Mouse (Mus musculus) liver, adult 2 months (tissue): ENCODE measurements around the gene Slc15a3.

ENCODE experiments used
- CTCF ChIP-seq: fragments of 200-500 bp; IDR thresholded peaks from 2 replicates; pipeline ENCODE4 v1.5.1; 2011; ENCODE audit warnings: low read depth, low read length, control low read depth
- POLR2A ChIP-seq: fragments of 200-500 bp; IDR thresholded peaks from 2 replicates; pipeline ENCODE4 v1.6.1; 2011; ENCODE audit warnings: low read length, control low read depth; ENCODE audit not compliant: insufficient read depth; ENCODE audit errors: extremely low read depth

- no peak for TF ChIP-seq CTCF
- TF ChIP-seq POLR2A, result no peak
These were observed 56.2 kb downstream of the Slc15a3 start for GRCm38 (mm10) chr19:10895708-10896107.
